ENCODE assay signal across 10 mouse cellular contexts in the genomic region with DNA sequence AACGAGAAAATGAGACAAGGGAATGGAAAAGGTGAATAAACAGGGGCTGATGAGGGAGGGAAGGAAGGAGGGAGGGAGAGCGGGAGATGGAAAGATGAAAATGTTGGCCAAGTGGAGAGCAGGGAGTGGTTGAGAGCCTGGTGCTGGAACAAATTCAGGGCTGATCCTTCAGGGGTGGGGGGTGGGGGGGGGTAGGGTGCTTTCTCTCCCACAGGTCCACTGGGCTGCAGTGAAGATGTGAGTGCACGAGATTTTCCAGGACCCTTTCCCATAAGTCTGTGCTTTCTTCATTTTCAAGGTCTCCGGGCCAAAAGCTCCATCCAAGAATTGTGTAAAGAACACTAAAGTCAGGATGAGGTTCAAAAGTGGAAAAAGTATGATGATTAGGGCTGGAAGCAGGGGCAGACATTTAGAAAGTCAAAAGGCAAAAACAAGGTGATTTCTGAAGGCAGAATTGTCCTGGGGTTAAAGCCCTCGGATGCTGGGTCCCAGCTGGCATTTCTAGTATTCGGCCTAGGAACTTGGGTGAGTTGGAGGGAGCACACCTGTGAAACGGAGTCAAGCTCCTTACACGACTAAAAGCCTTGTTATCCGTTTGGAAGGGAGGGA.
DNase-seq lines count a peak whose midpoint lies in the region; ATAC-seq lines count a peak whose summit lies in the region.
"Had no signal": no experiment of that assay in that cellular context is flagged by ENCODE, and none has a peak within 500 bp of the region (broad histone marks: within the 10 kb centered on the region; RNA-seq: fewer than 3 reads in every experiment).

No protein-coding gene starts in this region.

- no peak overlapping the region for H3K4me2 ChIP-seq in embryonic facial prominence, embryonic 11.5 days (ENCODE audit: low read depth, low read length)
- peak overlapping the region; percentile 15 for H3K4me2 ChIP-seq in forebrain, embryonic 16.5 days (ENCODE audit: low read length)
- peak overlapping the region; percentile 36 for H3K4me2 ChIP-seq in limb, embryonic 13.5 days (replicated peaks)
- no peak overlapping the region for H3K4me2 ChIP-seq in liver, embryonic 12.5 days

- H3K27ac ChIP-seq in heart, embryonic 10.5 days, result peak overlapping the region; percentile 64
- peak overlapping the region; percentile 92 for H3K27ac ChIP-seq in embryonic facial prominence, embryonic 11.5 days (replicated peaks; ENCODE audit: low read depth, low read length)
- peak overlapping the region; percentile 84 for H3K27ac ChIP-seq in forebrain, embryonic 16.5 days (ENCODE audit: low read length)
- H3K27ac ChIP-seq in limb, embryonic 13.5 days, result peak overlapping the region; percentile 97
- H3K27ac ChIP-seq in liver, embryonic 12.5 days, result no peak overlapping the region

- H3K4me1 ChIP-seq in heart, embryonic 10.5 days, result peaks cover 24% of the 10 kb centered on the region
- H3K4me1 ChIP-seq in embryonic facial prominence, embryonic 11.5 days (ENCODE audit: control insufficient read depth, insufficient read depth, low read length), result peaks cover 3% of the 10 kb centered on the region; the same call in 1 of the 2 replicates
- peaks cover 22% of the 10 kb centered on the region for H3K4me1 ChIP-seq in forebrain, embryonic 16.5 days (replicated peaks; ENCODE audit: control insufficient read depth, insufficient read depth, low read length)
- H3K4me1 ChIP-seq in limb, embryonic 13.5 days, result peaks cover 65% of the 10 kb centered on the region
- no peaks in the 10 kb centered on the region for H3K4me1 ChIP-seq in liver, embryonic 12.5 days

- H3K9ac ChIP-seq in embryonic facial prominence, embryonic 11.5 days (replicated peaks; ENCODE audit: low read length), result no peak overlapping the region
- no peak overlapping the region for H3K9ac ChIP-seq in forebrain, embryonic 16.5 days (replicated peaks; ENCODE audit: low read depth, low read length)
- H3K9ac ChIP-seq in limb, embryonic 13.5 days, result no peak overlapping the region
- H3K9ac ChIP-seq in liver, embryonic 12.5 days, result no peak overlapping the region

- no peak for ATAC-seq in embryonic facial prominence, embryonic 11.5 days (replicated peaks; ENCODE audit: insufficient number of reproducible peaks, low FRiP score, low TSS enrichment, low read depth)
- no peak for ATAC-seq in forebrain, embryonic 16.5 days
- ATAC-seq in limb, embryonic 13.5 days (ENCODE audit: low FRiP score, low read depth), result no peak
- no peak for ATAC-seq in megakaryocyte, adult 5-6 weeks (ENCODE audit: poor library complexity, severe bottlenecking)
- ATAC-seq in liver, embryonic 12.5 days, result no peak

- H3K27me3 ChIP-seq in heart, embryonic 10.5 days (ENCODE audit: insufficient read depth, poor library complexity, severe bottlenecking), result no peaks in the 10 kb centered on the region
- H3K27me3 ChIP-seq in embryonic facial prominence, embryonic 11.5 days (ENCODE audit: control insufficient read depth, insufficient read depth, low read length), result no peaks in the 10 kb centered on the region
- H3K27me3 ChIP-seq in forebrain, embryonic 16.5 days (replicated peaks; ENCODE audit: control insufficient read depth, insufficient read depth, low read length), result no peaks in the 10 kb centered on the region
- H3K27me3 ChIP-seq in limb, embryonic 13.5 days, result no peaks in the 10 kb centered on the region
- H3K27me3 ChIP-seq in liver, embryonic 12.5 days (replicated peaks), result no peaks in the 10 kb centered on the region

- no peak overlapping the region for H3K4me3 ChIP-seq in heart, embryonic 10.5 days
- no peak overlapping the region for H3K4me3 ChIP-seq in embryonic facial prominence, embryonic 11.5 days (ENCODE audit: low read depth, low read length)
- no peak overlapping the region for H3K4me3 ChIP-seq in forebrain, embryonic 16.5 days (replicated peaks; ENCODE audit: low read length)
- H3K4me3 ChIP-seq in limb, embryonic 13.5 days, result no peak overlapping the region
- no peak overlapping the region for H3K4me3 ChIP-seq in liver, embryonic 12.5 days
- H3K4me3 ChIP-seq: megakaryocyte, embryonic 14.5 days had no signal

- intact Hi-C loops in heart, postnatal 14 days (cut with DNase I), result loop anchor here (5.0 kb wide), 1 partner anchor 76 kb away; a partner anchor contains a TSS

- no peak for DNase-seq in heart, embryonic 10.5 days (ENCODE audit: low spot score)
- DNase-seq in heart, postnatal 14 days, result no peak
- DNase-seq in embryonic facial prominence, embryonic 11.5 days (ENCODE audit: low spot score), result no peak
- no peak for DNase-seq in gastrocnemius, postnatal 25 days
- DNase-seq: thymus, adult 18-20 months had no signal

- 54% methylated on average over 9 of the region's 9 CpGs for WGBS in heart, embryonic 10.5 days
- WGBS in embryonic facial prominence, embryonic 11.5 days, result 44% methylated on average over 9 of the region's 9 CpGs
- 32% methylated on average over 9 of the region's 9 CpGs for WGBS in forebrain, embryonic 16.5 days
- 14% methylated on average over 9 of the region's 9 CpGs for WGBS in limb, embryonic 13.5 days
- WGBS in liver, embryonic 12.5 days (ENCODE audit: insufficient replicate concordance), result 51% methylated on average over 9 of the region's 9 CpGs

- no peaks in the 10 kb centered on the region for H3K36me3 ChIP-seq in heart, embryonic 10.5 days
- no peaks in the 10 kb centered on the region for H3K36me3 ChIP-seq in embryonic facial prominence, embryonic 11.5 days (replicated peaks; ENCODE audit: control insufficient read depth, insufficient read depth, low read depth, low read length)
- H3K36me3 ChIP-seq in forebrain, embryonic 16.5 days (ENCODE audit: control insufficient read depth, insufficient read depth), result no peaks in the 10 kb centered on the region
- H3K36me3 ChIP-seq in limb, embryonic 13.5 days, result no peaks in the 10 kb centered on the region
- H3K36me3 ChIP-seq in liver, embryonic 12.5 days, result no peaks in the 10 kb centered on the region

- no peaks in the 10 kb centered on the region for H3K9me3 ChIP-seq in heart, embryonic 10.5 days
- no peaks in the 10 kb centered on the region for H3K9me3 ChIP-seq in embryonic facial prominence, embryonic 11.5 days (replicated peaks; ENCODE audit: control insufficient read depth, low read length)
- H3K9me3 ChIP-seq in forebrain, embryonic 16.5 days (ENCODE audit: control insufficient read depth, low read length), result no peaks in the 10 kb centered on the region
- no peaks in the 10 kb centered on the region for H3K9me3 ChIP-seq in limb, embryonic 13.5 days
- H3K9me3 ChIP-seq in liver, embryonic 12.5 days (replicated peaks), result no peaks in the 10 kb centered on the region
- H3K9me3 ChIP-seq: megakaryocyte, embryonic 14.5 days had no signal

Comparison
In these comparisons a context has a peak if more than half of its experiments do, and no peak if none do; other contexts are left out.
1. H3K4me2 ChIP-seq: peak in forebrain, embryonic 16.5 days (single experiment) and limb, embryonic 13.5 days (single experiment); none in embryonic facial prominence, embryonic 11.5 days (single experiment) and liver, embryonic 12.5 days (single experiment).